Mouse (Mus musculus): ENCODE measurements around the gene Pgap3. TPM values are rescaled to one million over a fixed set of nuclear protein-coding genes. Genes with fewer than 3 reads are reported as not detected.

The Pgap3 gene
- polyA plus RNA-seq, 1 experiment = 4.6 TPM

- H3K4me3 ChIP-seq (ENCODE audit: insufficient read depth, low read length) = no peak overlapping the region
- H3K4me1 ChIP-seq (ENCODE audit: control insufficient read depth, insufficient read depth, low read length) = no peaks in the 10 kb centered on the region
- no peak overlapping the region for H3K27ac ChIP-seq (ENCODE audit: insufficient read depth, low read depth, low read length)
- TF ChIP-seq CTCF (IDR thresholded peaks at IDR 0.05; ENCODE audit: low read depth, low read length) = no peak
- TF ChIP-seq POLR2A (IDR thresholded peaks at IDR 0.05; ENCODE audit: borderline replicate concordance, low read depth, low read length) = no peak
Observed at GRCm38 (mm10) chr11:98376756-98377155, 23.5 kb downstream of the Pgap3 start.

GRCm38 (mm10) chr11:98374266-98374665 lies 26.0 kb downstream of the Pgap3 start:
- no peak overlapping the region for H3K4me3 ChIP-seq (ENCODE audit: insufficient read depth, low read length)
- no peak overlapping the region for H3K27ac ChIP-seq (ENCODE audit: insufficient read depth, low read depth, low read length)
- no peak for TF ChIP-seq CTCF (IDR thresholded peaks at IDR 0.05; ENCODE audit: low read depth, low read length)
- no peak for TF ChIP-seq POLR2A (IDR thresholded peaks at IDR 0.05; ENCODE audit: borderline replicate concordance, low read depth, low read length)

GRCm38 (mm10) chr11:98373244-98373643 lies 27.0 kb downstream of the Pgap3 start:
- TF ChIP-seq POLR2A (IDR thresholded peaks at IDR 0.05; ENCODE audit: borderline replicate concordance, low read depth, low read length) (no peak), CTCF (IDR thresholded peaks at IDR 0.05; ENCODE audit: low read depth, low read length) (no peak)
- no peak overlapping the region for H3K4me3 ChIP-seq (ENCODE audit: insufficient read depth, low read length)
- no peaks in the 10 kb centered on the region for H3K4me1 ChIP-seq (ENCODE audit: control insufficient read depth, insufficient read depth, low read length)
- no peak overlapping the region for H3K27ac ChIP-seq (ENCODE audit: insufficient read depth, low read depth, low read length)

More at GRCm38 (mm10) chr11:98374266-98374665, 26.0 kb downstream of the Pgap3 start:
- H3K4me1 ChIP-seq (ENCODE audit: control insufficient read depth, insufficient read depth, low read length) = no peaks in the 10 kb centered on the region

- Histone ChIP-seq H3K4me3 (ENCODE audit: insufficient read depth, low read length) (no peak overlapping the region), H3K27ac (ENCODE audit: insufficient read depth, low read depth, low read length) (no peak overlapping the region), H3K4me1 (ENCODE audit: control insufficient read depth, insufficient read depth, low read length) (no peaks in the 10 kb centered on the region)
- TF ChIP-seq CTCF (IDR thresholded peaks at IDR 0.05; ENCODE audit: low read depth, low read length) (peak; percentile 88), POLR2A (IDR thresholded peaks at IDR 0.05; ENCODE audit: borderline replicate concordance, low read depth, low read length) (no peak)
Observed at GRCm38 (mm10) chr11:98372406-98372805, 27.9 kb downstream of the Pgap3 start.

- H3K27ac ChIP-seq (ENCODE audit: insufficient read depth, low read depth, low read length) = no peak overlapping the region
- TF ChIP-seq CTCF (IDR thresholded peaks at IDR 0.05; ENCODE audit: low read depth, low read length) = no peak
- TF ChIP-seq POLR2A (IDR thresholded peaks at IDR 0.05; ENCODE audit: borderline replicate concordance, low read depth, low read length) = no peak
- no peaks in the 10 kb centered on the region for H3K4me1 ChIP-seq (ENCODE audit: control insufficient read depth, insufficient read depth, low read length)
- no peak overlapping the region for H3K4me3 ChIP-seq (ENCODE audit: insufficient read depth, low read length)
Observed at GRCm38 (mm10) chr11:98371556-98372240, 28.6 kb downstream of the Pgap3 start.

GRCm38 (mm10) chr11:98370588-98370987 lies 29.7 kb downstream of the Pgap3 start:
- Histone ChIP-seq H3K4me3 (ENCODE audit: insufficient read depth, low read length) (no peak overlapping the region), H3K27ac (ENCODE audit: insufficient read depth, low read depth, low read length) (no peak overlapping the region), H3K4me1 (ENCODE audit: control insufficient read depth, insufficient read depth, low read length) (no peaks in the 10 kb centered on the region)
- TF ChIP-seq POLR2A (IDR thresholded peaks at IDR 0.05; ENCODE audit: borderline replicate concordance, low read depth, low read length) = no peak
- no peak for TF ChIP-seq CTCF (IDR thresholded peaks at IDR 0.05; ENCODE audit: low read depth, low read length)

GRCm38 (mm10) chr11:98369337-98369736 lies 31.0 kb downstream of the Pgap3 start:
- Histone ChIP-seq H3K4me3 (ENCODE audit: insufficient read depth, low read length) (no peak overlapping the region), H3K27ac (ENCODE audit: insufficient read depth, low read depth, low read length) (no peak overlapping the region), H3K4me1 (ENCODE audit: control insufficient read depth, insufficient read depth, low read length) (no peaks in the 10 kb centered on the region)
- TF ChIP-seq POLR2A (IDR thresholded peaks at IDR 0.05; ENCODE audit: borderline replicate concordance, low read depth, low read length) (no peak), CTCF (IDR thresholded peaks at IDR 0.05; ENCODE audit: low read depth, low read length) (no peak)

- no peak overlapping the region for H3K4me3 ChIP-seq (ENCODE audit: insufficient read depth, low read length)
- H3K27ac ChIP-seq (ENCODE audit: insufficient read depth, low read depth, low read length) = no peak overlapping the region
- H3K4me1 ChIP-seq (ENCODE audit: control insufficient read depth, insufficient read depth, low read length) = no peaks in the 10 kb centered on the region
- TF ChIP-seq CTCF (IDR thresholded peaks at IDR 0.05; ENCODE audit: low read depth, low read length) (no peak), POLR2A (IDR thresholded peaks at IDR 0.05; ENCODE audit: borderline replicate concordance, low read depth, low read length) (no peak)
Observed at GRCm38 (mm10) chr11:98367863-98368186, 32.5 kb downstream of the Pgap3 start.

- H3K27ac ChIP-seq (ENCODE audit: insufficient read depth, low read depth, low read length) = no peak overlapping the region
- peaks cover 5% of the 10 kb centered on the region for H3K4me1 ChIP-seq (ENCODE audit: control insufficient read depth, insufficient read depth, low read length)
- TF ChIP-seq CTCF (IDR thresholded peaks at IDR 0.05; ENCODE audit: low read depth, low read length) (no peak), POLR2A (IDR thresholded peaks at IDR 0.05; ENCODE audit: borderline replicate concordance, low read depth, low read length) (no peak)
- no peak overlapping the region for H3K4me3 ChIP-seq (ENCODE audit: insufficient read depth, low read length)
Observed at GRCm38 (mm10) chr11:98367171-98367862, 33.0 kb downstream of the Pgap3 start.

GRCm38 (mm10) chr11:98366290-98366689 lies 34.0 kb downstream of the Pgap3 start:
- TF ChIP-seq POLR2A (IDR thresholded peaks at IDR 0.05; ENCODE audit: borderline replicate concordance, low read depth, low read length) = no peak
- TF ChIP-seq CTCF (IDR thresholded peaks at IDR 0.05; ENCODE audit: low read depth, low read length) = no peak
- Histone ChIP-seq H3K4me3 (ENCODE audit: insufficient read depth, low read length) (no peak overlapping the region), H3K4me1 (ENCODE audit: control insufficient read depth, insufficient read depth, low read length) (peaks cover 14% of the 10 kb centered on the region), H3K27ac (ENCODE audit: insufficient read depth, low read depth, low read length) (no peak overlapping the region)

Data from bone marrow macrophage, adult 2 months (primary cell).